Mouse (Mus musculus): ENCODE measurements around the gene Psmb10.
"Not testable (repeated sequence)": the region's sequence is repeated elsewhere in the genome, so short reads cannot be mapped to it uniquely, and the experiment has no call there.

DNA sequence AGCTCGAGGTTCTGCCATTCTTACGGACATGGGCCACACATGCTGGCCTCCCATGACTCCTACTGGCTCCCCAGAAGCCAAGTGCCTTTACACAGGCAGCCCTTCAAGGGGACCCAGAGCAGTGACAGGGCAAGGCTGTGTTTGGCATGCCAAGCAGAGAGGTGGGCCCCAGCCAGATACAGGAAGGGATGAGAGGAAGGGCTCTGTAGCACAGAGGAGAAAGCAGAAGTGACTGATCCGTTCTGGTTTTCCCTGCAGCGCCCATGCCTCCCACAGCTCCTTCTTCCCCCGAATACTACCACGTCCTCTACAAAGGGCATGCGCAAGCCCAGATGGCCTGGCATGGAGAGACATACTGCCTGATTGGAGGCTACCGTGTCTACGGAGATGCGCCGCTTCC is 45.2 kb upstream of the Psmb10 start:
- not testable (repeated sequence) for TF ChIP-seq MAX (IDR thresholded peaks at IDR 0.05; ENCODE audit: low read length); CTCF (conservative IDR thresholded peaks at IDR 0.05 in 1 of 2, IDR thresholded peaks at IDR 0.05 in 1 of 2; ENCODE audit: low read depth in 2 of 2, low read length in 2 of 2); E2F4 (IDR thresholded peaks at IDR 0.05; ENCODE audit: insufficient replicate concordance, low read depth, low read length); TCF12 (IDR thresholded peaks at IDR 0.05; ENCODE audit: low read depth, low read length); SIN3A (IDR thresholded peaks at IDR 0.05; ENCODE audit: low read length); EP300 (IDR thresholded peaks at IDR 0.05; ENCODE audit: low read length); ETS1 (conservative IDR thresholded peaks at IDR 0.05; ENCODE audit: low read depth, low read length); NRF1 (IDR thresholded peaks at IDR 0.05; ENCODE audit: low read depth, low read length); JUND (conservative IDR thresholded peaks at IDR 0.05; ENCODE audit: low read depth, low read length)
